Mouse (Mus musculus) heart, adult 18-20 months (tissue): Measurements from ENCODE around the gene Gm28539. TPM values are rescaled to one million over a fixed set of nuclear protein-coding genes. Genes with fewer than 3 reads are reported as not detected.
"Not testable (repeated sequence)": the region's sequence is repeated elsewhere in the genome, so short reads cannot be mapped to it uniquely, and the experiment has no call there.

ENCODE experiments used
- DNase-seq, 2 experiments: peaks; one replicate each; pipeline ENCODE4 v3.0.0; 2021 to 2022; ENCODE audit warnings: mixed read lengths in 1 of 2
- total RNA-seq, 2 experiments: library from RNA; stranded (reverse); gene quantifications; 2 replicates each; pipeline ENCODE4 v1.2.3; 2021

Gm28539 gene
- total RNA-seq, 2 experiments from 2014 or later: 1.9 TPM; not detected in 1

GRCm38 (mm10) chr16:18955070-18955469, 118.7 kb downstream of the Gm28539 start:
- DNase-seq: no peak

GRCm38 (mm10) chr16:18963486-18963885, 127.1 kb downstream of the Gm28539 start:
- no peak for DNase-seq

- no peak for DNase-seq
Observed at GRCm38 (mm10) chr16:18969420-18970128, 133.2 kb downstream of the Gm28539 start.

- DNase-seq: no peak
Observed at GRCm38 (mm10) chr16:18970837-18971236, 134.5 kb downstream of the Gm28539 start.

- DNase-seq: not testable (repeated sequence)
Observed at GRCm38 (mm10) chr16:18975665-18976064, 139.3 kb downstream of the Gm28539 start.

- no peak for DNase-seq
Observed at GRCm38 (mm10) chr16:18976315-18976714, 139.9 kb downstream of the Gm28539 start.

GRCm38 (mm10) chr16:18986381-18986780, 150.0 kb downstream of the Gm28539 start:
- DNase-seq: no peak

- DNase-seq: no peak
Observed at GRCm38 (mm10) chr16:18986860-18987259, 150.5 kb downstream of the Gm28539 start.

GRCm38 (mm10) chr16:19002610-19003389, 166.4 kb downstream of the Gm28539 start:
- DNase-seq: not testable (repeated sequence)

GRCm38 (mm10) chr16:19003757-19004156, 167.4 kb downstream of the Gm28539 start:
- DNase-seq: no peak

GRCm38 (mm10) chr16:19005298-19005697, 168.9 kb downstream of the Gm28539 start:
- DNase-seq: no peak

Other genes starting within 250 kb of the Gm28539 start
- 1 to 10 TPM; 1.1 to 1.3 TPM for gene Tbx1, start 245.9 kb upstream of the Gm28539 start, total RNA-seq
- gene Gp1bb, start 214.2 kb upstream of the Gm28539 start, total RNA-seq: under 1 TPM; 0.27 to 0.67 TPM
- gene Gm49601, start 210.2 kb upstream of the Gm28539 start, total RNA-seq: 1 to 10 TPM in 1 of 2 experiments, under 1 TPM in 1; 0.15 to 1.1 TPM
- 1 to 10 TPM; 3.9 to 4.1 TPM for gene Sept5, start 206.6 kb upstream of the Gm28539 start, total RNA-seq
- 10 to 100 TPM; 15.4 to 22.7 TPM for gene Cldn5, start 59.7 kb upstream of the Gm28539 start, total RNA-seq
- gene Ufd1, start 24.8 kb upstream of the Gm28539 start, total RNA-seq: 10 to 100 TPM; 52.6 to 55.1 TPM
- 1 to 10 TPM; 2.1 to 3.2 TPM for gene Cdc45, start 24.6 kb upstream of the Gm28539 start, total RNA-seq
- 10 to 100 TPM; 26.0 to 30.1 TPM for gene 2510002D24Rik, start within 50 bp of the Gm28539 start, total RNA-seq
- gene Mrpl40, start 40.3 kb downstream of the Gm28539 start, total RNA-seq: 10 to 100 TPM; 52.3 to 53.0 TPM
- 10 to 100 TPM; 19.2 to 21.6 TPM for gene Hira, start 40.5 kb downstream of the Gm28539 start, total RNA-seq